Mouse (Mus musculus): ENCODE measurements around the gene Gps2. TPM values are rescaled to one million over a fixed set of nuclear protein-coding genes. Genes with fewer than 3 reads are reported as not detected.
"Not testable (repeated sequence)": the region's sequence is repeated elsewhere in the genome, so short reads cannot be mapped to it uniquely, and the experiment has no call there.

Gps2 gene
- polyA plus RNA-seq, 1 experiment from 2014 or later, result 62.9 TPM

DNA sequence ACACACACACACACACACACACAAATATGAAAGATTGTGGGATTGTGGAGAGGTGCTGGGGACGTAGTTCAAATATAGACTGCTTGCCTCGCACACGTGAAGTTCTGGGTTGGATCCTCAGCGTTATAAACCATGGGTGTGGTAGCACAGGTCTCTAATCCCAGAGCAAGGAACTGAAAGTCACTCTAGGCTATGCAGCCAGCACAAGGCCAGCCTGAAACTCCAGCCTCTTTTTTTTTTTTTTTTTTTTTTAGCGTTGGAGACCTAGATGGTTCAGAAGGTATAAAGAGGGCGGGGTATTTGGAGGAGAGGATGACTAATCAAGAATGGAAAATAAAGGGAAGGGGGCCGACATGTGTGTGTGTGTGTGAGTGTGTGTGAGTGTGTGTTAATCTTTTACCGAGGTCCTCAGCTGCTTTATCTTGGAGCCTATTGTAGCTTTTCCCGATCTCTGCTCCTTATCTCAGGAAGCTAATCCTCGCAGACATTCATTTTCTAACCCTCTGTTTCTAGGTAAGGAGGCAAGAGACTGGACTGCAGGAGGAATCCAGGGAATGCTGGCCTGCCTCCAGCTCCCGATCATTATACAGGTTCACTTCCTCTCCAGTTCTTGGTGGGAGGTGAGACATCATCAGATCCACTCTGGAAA lies 39.7 kb downstream of the Gps2 start:
- 70% methylated on average over 11 of the region's 11 CpGs for WGBS
- Histone ChIP-seq H3K27me3 (replicated peaks; ENCODE audit: control insufficient read depth, insufficient read depth, low read length) (no peaks in the 10 kb centered on the region), H3K36me3 (ENCODE audit: control insufficient read depth, insufficient read depth, low read length) (no peaks in the 10 kb centered on the region), H3K9me3 (replicated peaks; ENCODE audit: control insufficient read depth, low read length) (no peaks in the 10 kb centered on the region), H3K27ac (ENCODE audit: low read depth, low read length) (no peak overlapping the region), H3K4me1 (ENCODE audit: control insufficient read depth, insufficient read depth, low read length) (peaks cover 4% of the 10 kb centered on the region), H3K4me3 (ENCODE audit: low read depth, low read length) (no peak overlapping the region), H3K4me2 (ENCODE audit: low read length) (no peak overlapping the region), H3K9ac (ENCODE audit: low read length) (no peak overlapping the region)
- no peak for ATAC-seq
- no peak for DNase-seq (ENCODE audit: low spot score)

DNA sequence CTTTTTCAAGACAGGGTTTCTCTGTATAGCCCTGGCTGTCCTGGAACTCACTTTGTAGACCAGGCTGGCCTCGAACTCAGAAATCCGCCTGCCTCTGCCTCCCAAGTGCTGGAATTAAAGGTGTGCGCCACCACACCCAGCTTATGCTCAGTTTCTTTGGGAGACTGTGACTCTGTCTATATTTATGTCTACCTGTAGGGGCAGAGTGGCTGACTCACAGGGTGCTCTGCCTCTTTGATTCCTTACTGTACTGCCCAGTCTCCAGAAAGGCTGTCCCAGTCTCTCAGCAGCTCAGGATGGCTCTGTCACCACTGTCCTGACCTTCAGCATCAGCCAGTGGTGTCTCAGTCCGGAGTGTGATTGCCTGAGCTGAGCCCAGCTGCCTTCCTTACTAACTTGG lies 41.9 kb downstream of the Gps2 start:
- H3K9ac ChIP-seq (ENCODE audit: low read length); H3K4me3 ChIP-seq (ENCODE audit: low read depth, low read length); H3K4me2 ChIP-seq (ENCODE audit: low read length); ATAC-seq; H3K9me3 ChIP-seq (replicated peaks; ENCODE audit: control insufficient read depth, low read length); H3K36me3 ChIP-seq (ENCODE audit: control insufficient read depth, insufficient read depth, low read length); DNase-seq (ENCODE audit: low spot score); H3K27ac ChIP-seq (ENCODE audit: low read depth, low read length); H3K27me3 ChIP-seq (replicated peaks; ENCODE audit: control insufficient read depth, insufficient read depth, low read length); H3K4me1 ChIP-seq (ENCODE audit: control insufficient read depth, insufficient read depth, low read length): not testable (repeated sequence)
- WGBS, result 75% methylated on average over 4 of the region's 4 CpGs

DNA sequence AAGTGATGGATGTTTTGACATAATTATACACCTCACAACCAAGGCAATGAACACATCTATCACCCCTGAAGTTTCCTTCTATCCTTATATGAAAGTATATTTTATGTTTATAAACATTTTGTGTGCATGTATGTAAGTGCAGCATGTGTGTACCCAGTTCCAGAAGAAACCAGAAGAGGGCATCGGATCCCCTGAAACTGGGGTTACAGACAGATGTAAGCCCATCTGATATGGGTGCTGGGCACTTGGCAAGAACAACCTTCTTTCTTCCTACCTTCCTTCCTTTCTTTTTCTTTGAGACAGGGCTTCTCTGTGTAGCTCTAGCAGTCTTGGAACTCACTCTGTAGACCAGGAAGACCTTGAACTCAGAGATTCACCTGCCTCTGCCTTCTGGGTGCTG lies 42.5 kb downstream of the Gps2 start:
- Histone ChIP-seq H3K9ac (ENCODE audit: low read length) (no peak overlapping the region), H3K4me3 (ENCODE audit: low read depth, low read length) (no peak overlapping the region), H3K27ac (ENCODE audit: low read depth, low read length) (no peak overlapping the region), H3K9me3 (replicated peaks; ENCODE audit: control insufficient read depth, low read length) (no peaks in the 10 kb centered on the region), H3K27me3 (replicated peaks; ENCODE audit: control insufficient read depth, insufficient read depth, low read length) (no peaks in the 10 kb centered on the region), H3K36me3 (ENCODE audit: control insufficient read depth, insufficient read depth, low read length) (no peaks in the 10 kb centered on the region), H3K4me1 (ENCODE audit: control insufficient read depth, insufficient read depth, low read length) (no peaks in the 10 kb centered on the region), H3K4me2 (ENCODE audit: low read length) (no peak overlapping the region)
- no peak for ATAC-seq
- DNase-seq (ENCODE audit: low spot score), result no peak
- 91% methylated on average over 1 of the region's 1 CpGs for WGBS

DNA sequence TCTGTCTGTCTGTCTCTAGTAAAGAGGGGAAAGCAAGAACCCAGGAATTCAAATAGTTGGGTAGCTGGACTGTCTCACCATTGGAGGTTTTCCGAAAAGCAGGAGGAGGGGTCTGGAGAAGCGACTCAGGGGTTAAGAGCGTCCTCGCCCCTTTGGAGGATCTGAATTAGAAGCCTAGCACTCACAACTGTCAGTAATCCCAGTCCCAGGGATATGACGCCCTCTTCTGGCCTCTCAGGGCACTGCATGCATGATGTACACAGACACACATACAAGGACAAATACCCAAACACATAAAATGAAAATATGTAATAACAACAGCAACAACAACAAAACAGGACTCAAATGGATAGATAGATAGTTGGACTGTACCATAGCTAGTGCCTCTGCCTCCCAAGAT lies 46.9 kb downstream of the Gps2 start:
- H3K27ac ChIP-seq (ENCODE audit: low read depth, low read length), result no peak overlapping the region
- no peaks in the 10 kb centered on the region for H3K36me3 ChIP-seq (ENCODE audit: control insufficient read depth, insufficient read depth, low read length)
- no peak overlapping the region for H3K9ac ChIP-seq (ENCODE audit: low read length)
- WGBS, result 27% methylated on average over 5 of the region's 5 CpGs
- no peak for ATAC-seq
- no peak overlapping the region for H3K4me2 ChIP-seq (ENCODE audit: low read length)
- no peak for DNase-seq (ENCODE audit: low spot score)
- no peaks in the 10 kb centered on the region for H3K4me1 ChIP-seq (ENCODE audit: control insufficient read depth, insufficient read depth, low read length)
- H3K9me3 ChIP-seq (replicated peaks; ENCODE audit: control insufficient read depth, low read length), result no peaks in the 10 kb centered on the region
- no peak overlapping the region for H3K4me3 ChIP-seq (ENCODE audit: low read depth, low read length)
- H3K27me3 ChIP-seq (replicated peaks; ENCODE audit: control insufficient read depth, insufficient read depth, low read length), result peaks cover 25% of the 10 kb centered on the region

DNA sequence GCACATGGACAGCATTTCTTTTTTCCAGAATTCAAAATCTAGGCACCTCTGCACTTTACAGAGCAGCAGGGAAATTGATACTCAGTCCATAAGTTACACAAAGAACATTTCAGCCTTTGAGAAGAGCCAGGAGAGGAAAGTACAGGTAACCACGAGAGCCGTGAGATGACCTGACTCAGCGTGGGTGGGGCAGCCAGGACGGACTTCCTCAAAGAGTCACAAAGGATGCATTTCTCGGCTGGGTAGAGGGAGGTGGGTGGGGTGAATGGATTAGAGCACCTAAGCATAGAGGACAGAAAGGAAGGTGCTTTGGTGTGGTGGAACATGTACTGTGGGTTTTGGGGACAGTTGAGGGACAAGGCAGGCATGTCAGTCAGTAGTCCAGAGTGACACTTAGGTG lies 48.2 kb downstream of the Gps2 start:
- peaks cover 37% of the 10 kb centered on the region for H3K27me3 ChIP-seq (replicated peaks; ENCODE audit: control insufficient read depth, insufficient read depth, low read length)
- 50% methylated on average over 5 of the region's 5 CpGs for WGBS

DNA sequence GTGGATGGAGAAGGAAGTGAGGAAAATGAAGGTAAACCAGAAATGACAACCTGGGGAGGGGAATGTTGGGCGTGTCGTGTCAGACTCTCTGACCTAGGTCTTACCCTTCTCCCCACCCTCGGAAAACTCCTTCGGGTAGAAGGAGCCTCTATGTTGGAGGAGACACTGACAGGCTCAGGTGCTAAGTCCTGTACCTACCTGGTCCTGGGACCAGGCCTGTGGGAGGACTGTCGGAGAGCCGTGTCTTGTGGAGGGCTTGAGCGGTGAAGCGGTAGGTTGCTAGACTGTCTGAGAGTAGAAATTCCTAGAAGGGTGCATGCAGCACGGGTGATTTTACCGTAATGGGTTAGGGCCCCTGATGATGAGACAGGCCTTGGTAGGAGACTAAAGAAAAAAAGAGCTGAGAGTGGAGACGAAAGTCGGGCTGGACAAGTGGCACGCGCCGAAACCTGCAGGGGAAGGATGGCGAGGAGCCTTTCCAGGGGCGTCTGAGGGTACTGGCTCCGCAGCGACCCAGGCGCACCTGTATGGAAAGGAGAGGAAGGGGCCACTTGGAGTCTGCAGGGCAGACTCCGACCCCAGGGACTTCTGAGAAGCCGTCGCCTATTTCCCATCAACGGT lies 51.1 kb downstream of the Gps2 start, which contains the start of gene Cldn7:
Gene Cldn7 (plus strand): TSS at position 130 of the 621 bp plus-strand sequence.
- no peak for DNase-seq (ENCODE audit: low spot score)
- peaks cover 48% of the 10 kb centered on the region for H3K27me3 ChIP-seq (replicated peaks; ENCODE audit: control insufficient read depth, insufficient read depth, low read length)
- H3K9me3 ChIP-seq (replicated peaks; ENCODE audit: control insufficient read depth, low read length), result no peaks in the 10 kb centered on the region
- H3K4me3 ChIP-seq (ENCODE audit: low read depth, low read length), result no peak within 1 kb of the TSS
- no peak within 1 kb of the TSS for H3K27ac ChIP-seq (ENCODE audit: low read depth, low read length)
- no peak for ATAC-seq
- WGBS, result 11% methylated on average over 24 of the region's 24 CpGs
- H3K36me3 ChIP-seq (ENCODE audit: control insufficient read depth, insufficient read depth, low read length), result peaks cover 20% of the 10 kb centered on the region
- no peaks in the 10 kb centered on the region for H3K4me1 ChIP-seq (ENCODE audit: control insufficient read depth, insufficient read depth, low read length)
- H3K4me2 ChIP-seq (ENCODE audit: low read length), result no peak within 1 kb of the TSS
- H3K9ac ChIP-seq (ENCODE audit: low read length), result no peak within 1 kb of the TSS

More for the DNA sequence above, 48.2 kb downstream of the Gps2 start:
- DNase-seq (ENCODE audit: low spot score) (no peak), ATAC-seq (no peak)
- Histone ChIP-seq H3K4me1 (ENCODE audit: control insufficient read depth, insufficient read depth, low read length) (no peaks in the 10 kb centered on the region), H3K36me3 (ENCODE audit: control insufficient read depth, insufficient read depth, low read length) (no peaks in the 10 kb centered on the region), H3K4me2 (ENCODE audit: low read length) (no peak overlapping the region), H3K27ac (ENCODE audit: low read depth, low read length) (no peak overlapping the region), H3K9me3 (replicated peaks; ENCODE audit: control insufficient read depth, low read length) (no peaks in the 10 kb centered on the region), H3K4me3 (ENCODE audit: low read depth, low read length) (no peak overlapping the region), H3K9ac (ENCODE audit: low read length) (no peak overlapping the region)

DNA sequence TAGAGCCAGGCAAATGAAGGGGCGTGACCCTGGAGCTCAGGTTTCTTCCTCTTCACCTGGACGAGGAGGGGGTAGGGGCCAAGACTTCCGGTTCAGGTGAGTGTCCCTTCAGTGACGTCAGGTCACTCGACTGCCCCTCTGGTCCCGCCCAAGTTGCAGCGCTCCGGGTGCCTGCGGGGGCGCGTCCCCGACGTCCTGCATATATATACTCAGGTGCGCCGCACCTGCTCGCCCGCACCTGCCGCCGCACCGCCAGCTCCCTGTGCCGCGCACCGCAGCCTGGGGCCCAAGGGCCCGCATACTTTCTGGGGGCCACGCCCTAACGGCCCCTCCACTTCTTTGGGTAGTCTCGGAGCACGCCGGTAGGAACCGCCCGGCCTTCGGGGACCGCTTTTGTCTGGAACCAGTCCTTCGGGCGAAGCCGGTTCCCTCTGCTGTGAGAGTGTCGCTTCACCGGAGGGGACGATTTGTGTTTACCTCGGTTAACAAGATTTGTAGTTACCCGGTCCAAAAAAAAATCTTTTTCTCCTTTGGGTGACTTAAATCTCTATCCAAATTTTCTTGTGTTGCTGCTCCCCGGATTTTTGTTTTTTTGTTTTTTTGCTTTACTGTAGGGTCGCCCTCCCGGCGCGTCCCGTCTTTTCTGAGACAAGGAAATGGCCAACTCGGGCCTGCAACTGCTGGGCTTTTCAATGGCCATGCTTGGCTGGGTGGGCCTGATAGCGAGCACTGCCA lies 51.8 kb downstream of the Gps2 start:
- ATAC-seq (no peak), DNase-seq (ENCODE audit: low spot score) (no peak)
- H3K27ac ChIP-seq (ENCODE audit: low read depth, low read length), result no peak overlapping the region
- H3K4me2 ChIP-seq (ENCODE audit: low read length), result 0 out of 2 replicates have a peak overlapping the region, but pooled peaks have one; percentile 33
- H3K36me3 ChIP-seq (ENCODE audit: control insufficient read depth, insufficient read depth, low read length), result peaks cover 27% of the 10 kb centered on the region
- H3K4me3 ChIP-seq (ENCODE audit: low read depth, low read length), result no peak overlapping the region
- H3K9ac ChIP-seq (ENCODE audit: low read length), result peak overlapping the region; percentile 21; the same call in 1 of the 2 replicates
- H3K27me3 ChIP-seq (replicated peaks; ENCODE audit: control insufficient read depth, insufficient read depth, low read length), result peaks cover 48% of the 10 kb centered on the region
- 3% methylated on average over 46 of the region's 49 CpGs for WGBS
- no peaks in the 10 kb centered on the region for H3K9me3 ChIP-seq (replicated peaks; ENCODE audit: control insufficient read depth, low read length)
- no peaks in the 10 kb centered on the region for H3K4me1 ChIP-seq (ENCODE audit: control insufficient read depth, insufficient read depth, low read length)
